ENCODE assay signal across 8 mouse cellular contexts in genomic region chr6:148896507-148896851, GRCm38 (mm10). TPM values are rescaled to one million over a fixed set of nuclear protein-coding genes. Genes with fewer than 3 reads are reported as not detected.
DNase-seq lines count a peak whose midpoint lies in the region; ATAC-seq and TF ChIP-seq lines count a peak whose summit lies in the region.

No protein-coding gene starts in this region.

- no peak for TF ChIP-seq POLR2A in kidney, adult 2 months (IDR thresholded peaks at IDR 0.05; ENCODE audit: low read depth, low read length)
- no peak for TF ChIP-seq POLR2A in bone marrow macrophage, adult 2 months (IDR thresholded peaks at IDR 0.05; ENCODE audit: borderline replicate concordance, low read depth, low read length)

- 54% methylated on average over 6 of the region's 6 CpGs for WGBS in kidney, adult 2 months
- WGBS in hindbrain, embryonic 12.5 days, result 56% methylated on average over 6 of the region's 6 CpGs
- WGBS in midbrain, embryonic 12.5 days, result 53% methylated on average over 6 of the region's 6 CpGs

- H3K4me1 ChIP-seq in kidney, adult 2 months (ENCODE audit: control insufficient read depth, insufficient read depth, low read length), result no peaks in the 10 kb centered on the region
- 0 out of 2 replicates have a peak, but pooled peaks cover 5% of the 10 kb centered on the region for H3K4me1 ChIP-seq in bone marrow macrophage, adult 2 months (ENCODE audit: control insufficient read depth, insufficient read depth, low read length)
- H3K4me1 ChIP-seq in hindbrain, embryonic 12.5 days, result peaks cover 11% of the 10 kb centered on the region
- H3K4me1 ChIP-seq in midbrain, embryonic 12.5 days, result peaks cover 9% of the 10 kb centered on the region

- H3K27me3 ChIP-seq in kidney, adult 2 months (replicated peaks; ENCODE audit: control insufficient read depth, insufficient read depth, low read length), result no peaks in the 10 kb centered on the region
- H3K27me3 ChIP-seq in hindbrain, embryonic 12.5 days, result no peaks in the 10 kb centered on the region
- H3K27me3 ChIP-seq in midbrain, embryonic 12.5 days, result no peaks in the 10 kb centered on the region

- no peaks in the 10 kb centered on the region for H3K9me3 ChIP-seq in hindbrain, embryonic 12.5 days (replicated peaks)
- no peaks in the 10 kb centered on the region for H3K9me3 ChIP-seq in midbrain, embryonic 12.5 days

- peak overlapping the region; percentile 88 for H3K4me2 ChIP-seq in hindbrain, embryonic 12.5 days (replicated peaks)
- peak overlapping the region; percentile 86 for H3K4me2 ChIP-seq in midbrain, embryonic 12.5 days (replicated peaks)

- no peak for DNase-seq in kidney, adult 2 months
- DNase-seq in kidney, adult 11 months, result no peak
- DNase-seq in T-cell, adult 2 months (ENCODE audit: low spot score), result no peak
- DNase-seq in frontal cortex, postnatal 14 days (ENCODE audit: low spot score in 2 of 2), result no peak
- no peak for DNase-seq in left cerebral cortex, postnatal 25 days (ENCODE audit: low spot score in 2 of 2)

- intact Hi-C loops in left cerebral cortex, postnatal 25 days (cut with DNase I), result loop anchor here (1.0 to 5.0 kb wide), 2 partner anchors 65 to 684 kb away; partner anchors contain the start of genes Ergic2 and Ipo8

- peak overlapping the region; percentile 81 for H3K4me3 ChIP-seq in kidney, adult 2 months (ENCODE audit: insufficient read depth, low read depth, low read length)
- peak overlapping the region; percentile 75 for H3K4me3 ChIP-seq in bone marrow macrophage, adult 2 months (ENCODE audit: insufficient read depth, low read length)
- H3K4me3 ChIP-seq in hindbrain, embryonic 12.5 days, result peak overlapping the region; percentile 75
- H3K4me3 ChIP-seq in midbrain, embryonic 12.5 days, result peak overlapping the region; percentile 80

- H3K9ac ChIP-seq in hindbrain, embryonic 12.5 days, result peak overlapping the region; percentile 79
- peak overlapping the region; percentile 82 for H3K9ac ChIP-seq in midbrain, embryonic 12.5 days (replicated peaks)

- H3K27ac ChIP-seq in kidney, adult 2 months (ENCODE audit: insufficient read depth, low read depth, low read length), result peak overlapping the region; percentile 25
- H3K27ac ChIP-seq in bone marrow macrophage, adult 2 months (ENCODE audit: insufficient read depth, low read depth, low read length), result no peak overlapping the region
- H3K27ac ChIP-seq in hindbrain, embryonic 12.5 days, result peak overlapping the region; percentile 93
- H3K27ac ChIP-seq in midbrain, embryonic 12.5 days (replicated peaks), result peak overlapping the region; percentile 92

- ATAC-seq in hindbrain, embryonic 12.5 days (ENCODE audit: low FRiP score), result peak; percentile 50
- ATAC-seq in midbrain, embryonic 12.5 days (ENCODE audit: low FRiP score, low read depth), result no peak; the same call in 1 of the 2 replicates

- H3K36me3 ChIP-seq in kidney, adult 2 months (ENCODE audit: control insufficient read depth, insufficient read depth, low read length), result no peaks in the 10 kb centered on the region
- no peaks in the 10 kb centered on the region for H3K36me3 ChIP-seq in hindbrain, embryonic 12.5 days
- no peaks in the 10 kb centered on the region for H3K36me3 ChIP-seq in midbrain, embryonic 12.5 days

- TF ChIP-seq CTCF in kidney, adult 2 months (conservative IDR thresholded peaks at IDR 0.05; ENCODE audit: insufficient read depth, insufficient read length, low read depth, low read length), result no peak
- TF ChIP-seq CTCF in bone marrow macrophage, adult 2 months (IDR thresholded peaks at IDR 0.05; ENCODE audit: low read depth, low read length), result no peak

RNA-seq across cellular contexts. Expression of gene Caprin2, which starts 0.4 kb away (rescaled TPM):
- polyA plus RNA-seq in kidney, adult 2 months (2012; rRNA removed), result 6.7 and 7.5 TPM in 2 replicates
- polyA plus RNA-seq in bone marrow macrophage, adult 2 months (2012; ENCODE audit: insufficient read depth, insufficient read length, missing spikeins), result 8.3 and 9.5 TPM in 2 replicates
- 19.1 and 21.4 TPM in 2 replicates for polyA plus RNA-seq in hindbrain, embryonic 12.5 days (2016; fragmentation: Nextera tagmentation; extraction: Ambion mirVana)
- 21.8 and 25.3 TPM in 2 replicates for polyA plus RNA-seq in midbrain, embryonic 12.5 days (2016; fragmentation: Nextera tagmentation; extraction: Ambion mirVana)
- total RNA-seq in left cerebral cortex, postnatal 25 days (2021), result 1 to 10 TPM; 6.3 to 7.5 TPM

RNA-seq across cellular contexts. Expression of gene Sinhcaf, which starts 49.8 kb away (rescaled TPM):
- polyA plus RNA-seq in kidney, adult 2 months (2012; rRNA removed), result 2.4 and 4.4 TPM in 2 replicates
- 10.2 and 10.9 TPM in 2 replicates for polyA plus RNA-seq in bone marrow macrophage, adult 2 months (2012; ENCODE audit: insufficient read depth, insufficient read length, missing spikeins)
- 164 and 166 TPM in 2 replicates for polyA plus RNA-seq in hindbrain, embryonic 12.5 days (2016; fragmentation: Nextera tagmentation; extraction: Ambion mirVana)
- 210 and 223 TPM in 2 replicates for polyA plus RNA-seq in midbrain, embryonic 12.5 days (2016; fragmentation: Nextera tagmentation; extraction: Ambion mirVana)
- total RNA-seq in left cerebral cortex, postnatal 25 days (2021), result 1 to 10 TPM; 3.1 to 3.8 TPM

Comparison
In these comparisons a context has a peak if more than half of its experiments do, and no peak if none do; other contexts are left out.
1. RNA of gene Sinhcaf, which starts 49.8 kb away (polyA plus RNA-seq): 210 to 223 TPM in midbrain, embryonic 12.5 days and 164 to 166 TPM in hindbrain, embryonic 12.5 days; 10.2 to 10.9 TPM in bone marrow macrophage, adult 2 months and 2.4 to 4.4 TPM in kidney, adult 2 months; every median in the first group is over 10 times any median in the second.
2. Peak in every context shown above with its lines, with median percentiles within 50 percentile points of each other: H3K4me3 ChIP-seq.